In genomic region chr6:14195351-14195750, GRCm38 (mm10) we compare ENCODE assay signal across 28 mouse cellular contexts.
"Had no signal": no experiment of that assay in that cellular context is flagged by ENCODE, and none has a peak within 500 bp of the region (broad histone marks: within the 10 kb centered on the region; RNA-seq: fewer than 3 reads in every experiment).

No protein-coding gene starts in this region.

- H3K36me3 ChIP-seq: heart, embryonic 10.5 days; heart, embryonic 12.5 days; hindbrain, embryonic 10.5 days; hindbrain, embryonic 12.5 days; kidney, embryonic 15.5 days; limb, embryonic 13.5 days; limb, embryonic 15.5 days; liver, embryonic 12.5 days had no signal

- H3K27ac ChIP-seq: heart, adult 2 months; heart, embryonic 10.5 days; hindbrain, embryonic 10.5 days; hindbrain, embryonic 12.5 days; hindbrain, embryonic 14.5 days; kidney, embryonic 15.5 days; kidney, postnatal 0 days; limb, embryonic 13.5 days; limb, embryonic 15.5 days; liver, embryonic 12.5 days; liver, embryonic 14.5 days had no signal

- H3K9me3 ChIP-seq: heart, embryonic 10.5 days; heart, embryonic 12.5 days; hindbrain, embryonic 10.5 days; hindbrain, embryonic 12.5 days; kidney, embryonic 15.5 days; limb, embryonic 13.5 days; limb, embryonic 15.5 days; liver, embryonic 12.5 days had no signal

- DNase-seq: gastrocnemius, postnatal 14 days; gastrocnemius, postnatal 36 days; heart, adult 11 months; heart, adult 2 months; heart, postnatal 10 days; heart, postnatal 4 days; kidney, adult 11 months; kidney, adult 2 months; kidney, adult 9 months; kidney, postnatal 14 days; kidney, postnatal 36 days; layer of hippocampus, adult 9-11 months; layer of hippocampus, postnatal 36 days; left cerebral cortex, postnatal 4 days had no signal

- H3K4me1 ChIP-seq: heart, embryonic 10.5 days; heart, embryonic 12.5 days; hindbrain, embryonic 10.5 days; hindbrain, embryonic 12.5 days; kidney, embryonic 15.5 days; limb, embryonic 13.5 days; limb, embryonic 15.5 days; liver, embryonic 12.5 days had no signal

- H3K9ac ChIP-seq: heart, embryonic 12.5 days; hindbrain, embryonic 12.5 days; hindbrain, embryonic 14.5 days; kidney, embryonic 15.5 days; limb, embryonic 13.5 days; limb, embryonic 15.5 days; liver, embryonic 12.5 days; liver, embryonic 14.5 days had no signal

- H3K4me3 ChIP-seq: heart, adult 2 months; heart, embryonic 10.5 days; heart, embryonic 12.5 days; hindbrain, embryonic 10.5 days; hindbrain, embryonic 12.5 days; kidney, embryonic 15.5 days; limb, embryonic 13.5 days; limb, embryonic 15.5 days; liver, embryonic 12.5 days had no signal

- ATAC-seq: hindbrain, embryonic 16.5 days; inflammation-experienced regulatory T-cells, adult 6 months; intestine, embryonic 16.5 days; liver, embryonic 12.5 days had no signal

- H3K4me2 ChIP-seq: heart, embryonic 12.5 days; hindbrain, embryonic 12.5 days; hindbrain, embryonic 14.5 days; kidney, embryonic 15.5 days; limb, embryonic 13.5 days; limb, embryonic 15.5 days; liver, embryonic 12.5 days had no signal

- H3K27me3 ChIP-seq: heart, embryonic 12.5 days; hindbrain, embryonic 12.5 days; kidney, embryonic 15.5 days; limb, embryonic 13.5 days; limb, embryonic 15.5 days; liver, embryonic 12.5 days had no signal
